Mouse (Mus musculus) c-Kit-positive CD71-positive TER-119-positive erythroid progenitor cells, embryonic 14.5 days (primary cell): ENCODE measurements around the gene Apmap.

Experiments used
- DNase-seq: peaks from one replicate; pipeline ENCODE4 v3.0.0-alpha.2; 2013; ENCODE audit warnings: low spot score

Gene Apmap

GRCm38 (mm10) chr2:150608087-150608799, at the start of gene Apmap:
Gene Apmap, minus strand, starts transcription at chr2:150608567.
- DNase-seq = peak; percentile 97

- no peak for DNase-seq
Observed at GRCm38 (mm10) chr2:150656975-150657768, 48.8 kb upstream of the Apmap start.

- DNase-seq = no peak
Observed at GRCm38 (mm10) chr2:150656112-150656511, 47.7 kb upstream of the Apmap start.

GRCm38 (mm10) chr2:150655290-150655689, 46.9 kb upstream of the Apmap start:
- DNase-seq = no peak

GRCm38 (mm10) chr2:150654814-150655213, 46.4 kb upstream of the Apmap start:
- no peak for DNase-seq

GRCm38 (mm10) chr2:150651366-150651765, 43.0 kb upstream of the Apmap start:
- no peak for DNase-seq

GRCm38 (mm10) chr2:150650511-150651074, 42.2 kb upstream of the Apmap start:
- DNase-seq = no peak

- no peak for DNase-seq
Observed at GRCm38 (mm10) chr2:150648300-150648895, 40.0 kb upstream of the Apmap start.

- DNase-seq = no peak
Observed at GRCm38 (mm10) chr2:150647681-150648299, 39.4 kb upstream of the Apmap start.

- no peak for DNase-seq
Observed at GRCm38 (mm10) chr2:150646411-150647121, 38.2 kb upstream of the Apmap start.

GRCm38 (mm10) chr2:150645225-150645624, 36.9 kb upstream of the Apmap start:
- DNase-seq = no peak

GRCm38 (mm10) chr2:150643726-150644415, 35.5 kb upstream of the Apmap start:
- no peak for DNase-seq

- DNase-seq = no peak
Observed at GRCm38 (mm10) chr2:150643166-150643565, 34.8 kb upstream of the Apmap start.

- DNase-seq = peak; percentile 32
Observed at GRCm38 (mm10) chr2:150638370-150638733, 30.0 kb upstream of the Apmap start.

GRCm38 (mm10) chr2:150637702-150638369, 29.5 kb upstream of the Apmap start:
- no peak for DNase-seq

- DNase-seq = peak; percentile 23
Observed at GRCm38 (mm10) chr2:150635877-150636446, 27.6 kb upstream of the Apmap start.

GRCm38 (mm10) chr2:150629255-150629654, 20.9 kb upstream of the Apmap start:
- no peak for DNase-seq

- no peak for DNase-seq
Observed at GRCm38 (mm10) chr2:150627140-150627539, 18.8 kb upstream of the Apmap start.

- DNase-seq = no peak
Observed at GRCm38 (mm10) chr2:150624926-150625325, 16.6 kb upstream of the Apmap start.

GRCm38 (mm10) chr2:150623957-150624356, 15.6 kb upstream of the Apmap start:
- no peak for DNase-seq
